Mouse (Mus musculus) right cerebral cortex, adult 18-20 months (tissue): ENCODE measurements at regions not wholly inside any gene's neighbourhood (a gene's known extent, or its start where the extent isn't known, plus 50 kb on each side); places are given as distances from the start of the nearest gene placed in this dataset.

Experiments used
- DNase-seq: peaks from one replicate; pipeline ENCODE4 v3.0.0; 2022; ENCODE audit warnings: mixed read lengths

DNA sequence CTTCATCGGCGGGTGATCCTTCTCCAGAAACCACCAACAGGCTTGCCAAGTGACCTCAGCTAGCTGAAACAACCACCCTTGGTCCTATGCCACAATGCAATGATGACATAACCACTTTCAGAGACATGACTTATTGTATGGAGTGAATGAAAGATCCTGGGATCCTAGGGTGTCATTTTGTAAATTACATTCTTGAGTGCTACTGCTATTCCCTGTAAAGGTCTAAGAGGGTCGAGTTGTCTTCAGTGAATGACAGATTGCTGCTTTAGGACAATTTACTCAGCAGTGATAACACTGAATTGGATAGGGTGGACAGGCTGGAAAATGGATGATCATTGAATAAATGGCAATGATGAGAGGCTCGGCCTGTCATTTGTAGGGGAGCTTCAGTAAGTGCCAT is 692.4 kb downstream of the Gm9008 start:
- no peak for DNase-seq

DNA sequence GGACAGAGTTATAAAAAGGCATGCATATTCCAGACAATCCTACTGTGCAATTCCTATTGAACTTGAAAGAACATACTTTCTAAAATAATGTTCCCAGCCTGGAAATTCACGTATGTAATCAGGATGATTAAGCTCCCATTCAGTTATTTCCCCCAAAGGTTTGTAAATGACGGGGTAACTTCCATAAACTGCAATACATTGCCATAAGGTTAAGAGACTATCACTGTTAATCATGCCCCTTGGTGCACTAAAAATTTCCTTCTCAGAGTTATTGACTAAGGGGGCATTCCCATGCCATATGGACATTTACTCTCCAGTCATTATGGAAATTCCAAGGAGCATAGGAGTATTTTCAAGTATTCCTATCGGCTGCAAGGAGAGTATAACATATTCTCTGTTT is 697.6 kb downstream of the Gm9008 start:
- no peak for DNase-seq

- DNase-seq, result no peak
These were observed 698.0 kb downstream of the Gm9008 start for GRCm38 (mm10) chr6:75799546-75799945.

DNA sequence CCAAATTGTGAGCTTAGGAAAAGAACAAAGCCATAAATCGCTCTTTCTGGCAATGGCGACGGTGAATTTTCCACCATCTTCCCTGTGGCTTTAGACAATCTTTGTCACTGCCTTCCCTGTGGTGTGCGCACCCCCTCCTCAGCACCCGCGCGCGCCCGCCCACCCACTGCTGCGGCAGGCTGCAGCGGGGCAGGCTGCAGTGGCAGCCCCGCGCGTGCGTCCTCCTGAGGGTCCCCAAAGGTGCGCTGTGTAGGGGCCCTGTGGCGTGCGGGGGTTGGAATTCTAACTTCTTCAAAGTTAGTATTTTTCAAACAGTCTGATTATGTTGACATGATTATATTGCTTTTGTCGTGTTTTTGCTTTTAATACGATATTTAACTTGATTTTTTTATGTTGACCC is 714.9 kb downstream of the Gm9008 start:
- no peak for DNase-seq

DNA sequence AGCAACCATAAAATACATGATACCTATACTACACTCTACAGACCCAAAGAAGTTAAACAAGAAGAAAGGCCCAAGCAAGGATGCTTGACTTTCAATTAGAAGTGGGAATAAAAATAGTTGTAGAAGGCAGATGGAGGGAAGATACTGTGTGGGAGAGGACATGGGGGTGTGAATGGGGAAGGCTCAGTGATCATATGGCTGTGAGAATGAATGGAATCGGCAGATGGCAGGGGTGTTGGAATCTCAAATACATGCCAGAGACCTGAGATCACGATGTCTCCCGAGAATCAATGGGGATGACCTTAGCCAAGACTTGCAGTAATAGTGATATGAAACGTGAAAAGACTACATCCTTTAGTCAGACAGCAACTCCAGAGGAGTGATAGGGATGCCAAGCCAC is 734.5 kb downstream of the Gm9008 start:
- peak; percentile 2 for DNase-seq

DNA sequence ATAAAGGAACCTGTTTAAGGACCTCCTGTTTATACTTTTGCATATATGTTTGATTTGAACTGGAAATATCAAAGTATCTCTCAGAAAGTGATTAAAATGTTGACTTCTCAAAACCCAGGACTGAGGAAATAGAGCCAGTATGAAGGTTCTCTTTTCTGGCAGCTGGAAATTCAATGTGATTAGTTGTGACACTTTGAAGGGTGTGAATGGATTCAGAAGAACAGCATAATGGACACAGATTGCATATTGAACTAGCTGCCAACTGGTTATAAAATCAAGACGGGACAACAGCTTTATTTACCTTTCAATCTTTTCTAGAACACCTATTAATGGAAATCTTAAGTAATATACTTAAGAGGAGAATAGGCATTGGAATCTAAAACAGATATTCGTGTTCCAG is 741.4 kb downstream of the Gm9008 start:
- no peak for DNase-seq
